Mouse (Mus musculus): ENCODE measurements around the gene Rims1.

Gene Rims1

DNA sequence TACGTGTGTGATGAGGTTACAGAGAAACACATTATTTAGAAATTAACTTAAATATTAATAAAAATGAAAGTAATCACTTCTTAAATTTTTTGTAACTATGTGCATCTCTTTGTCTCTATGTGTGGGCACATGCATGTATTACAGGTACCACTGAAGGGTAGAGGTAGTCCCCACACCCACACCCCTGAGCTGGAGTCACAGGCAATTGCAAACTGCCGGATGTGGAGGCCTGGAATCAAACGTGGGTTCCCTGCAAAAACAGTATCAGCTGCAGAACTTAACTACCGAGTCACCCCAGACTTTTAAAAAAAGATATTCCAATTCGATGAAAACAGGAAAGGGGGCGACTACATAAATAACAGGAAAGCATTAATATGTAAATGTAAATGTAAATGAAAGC, 428.7 kb downstream of the Rims1 start:
- no peak for DNase-seq (ENCODE audit: low read depth, low spot score)

DNA sequence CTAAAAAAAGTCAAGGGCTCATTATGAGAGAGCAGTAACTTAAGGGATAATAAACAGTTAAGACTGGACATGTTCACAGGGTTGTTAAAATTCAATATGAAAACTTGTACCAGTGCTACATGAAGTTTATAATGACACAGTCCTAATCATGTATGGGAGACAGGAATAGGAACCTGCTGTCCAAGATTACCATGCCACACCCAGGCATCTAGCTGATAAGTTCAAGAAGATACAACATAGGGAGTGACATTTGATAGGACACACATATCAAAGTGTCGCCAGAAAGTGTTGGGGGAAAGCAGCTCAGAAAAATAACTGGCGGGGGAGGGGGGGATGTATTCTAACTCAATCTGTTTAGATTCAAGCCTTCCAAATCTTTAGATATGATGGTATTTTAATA, 449.6 kb downstream of the Rims1 start:
- no peak for DNase-seq (ENCODE audit: low read depth, low spot score)

DNA sequence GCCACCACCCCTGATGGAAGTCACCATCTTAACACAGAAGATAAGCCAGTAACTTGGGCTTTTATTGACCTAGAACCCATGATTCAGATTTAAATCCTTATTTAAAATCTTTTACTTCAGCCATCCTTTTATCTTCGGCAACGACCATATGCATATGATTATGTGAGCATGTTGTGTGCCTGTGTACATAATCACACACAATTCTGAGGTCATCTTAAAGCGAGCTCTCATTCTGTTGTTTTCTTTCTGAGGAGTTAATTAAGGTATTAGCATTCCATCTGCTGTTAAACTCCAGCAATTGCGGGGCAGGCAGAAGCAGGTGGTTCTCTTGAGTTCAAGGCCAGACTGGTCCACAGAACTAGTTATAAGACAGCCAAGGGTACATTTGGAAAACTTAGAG, 452.1 kb downstream of the Rims1 start:
- no peak for DNase-seq (ENCODE audit: low read depth, low spot score)

DNA sequence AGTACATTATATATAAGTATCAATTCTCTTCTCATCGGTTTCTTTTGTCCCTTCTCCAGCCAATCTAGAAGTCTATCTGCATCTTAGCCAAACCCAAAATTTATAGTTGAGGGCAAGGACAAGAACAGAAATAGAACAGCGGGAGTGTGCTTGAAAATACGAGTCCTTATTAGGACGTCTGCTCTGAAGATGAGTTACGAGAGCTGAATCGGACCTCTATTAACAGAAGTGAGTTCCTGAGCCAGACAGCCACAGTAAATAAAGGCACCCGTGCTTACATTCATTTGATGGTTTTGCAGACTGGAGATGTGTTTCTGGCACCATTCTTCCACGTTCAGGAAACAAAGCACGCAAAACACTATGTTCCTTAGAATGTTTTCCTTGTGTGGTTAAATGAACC, 466.9 kb downstream of the Rims1 start:
- DNase-seq (ENCODE audit: low read depth, low spot score) = no peak

DNA sequence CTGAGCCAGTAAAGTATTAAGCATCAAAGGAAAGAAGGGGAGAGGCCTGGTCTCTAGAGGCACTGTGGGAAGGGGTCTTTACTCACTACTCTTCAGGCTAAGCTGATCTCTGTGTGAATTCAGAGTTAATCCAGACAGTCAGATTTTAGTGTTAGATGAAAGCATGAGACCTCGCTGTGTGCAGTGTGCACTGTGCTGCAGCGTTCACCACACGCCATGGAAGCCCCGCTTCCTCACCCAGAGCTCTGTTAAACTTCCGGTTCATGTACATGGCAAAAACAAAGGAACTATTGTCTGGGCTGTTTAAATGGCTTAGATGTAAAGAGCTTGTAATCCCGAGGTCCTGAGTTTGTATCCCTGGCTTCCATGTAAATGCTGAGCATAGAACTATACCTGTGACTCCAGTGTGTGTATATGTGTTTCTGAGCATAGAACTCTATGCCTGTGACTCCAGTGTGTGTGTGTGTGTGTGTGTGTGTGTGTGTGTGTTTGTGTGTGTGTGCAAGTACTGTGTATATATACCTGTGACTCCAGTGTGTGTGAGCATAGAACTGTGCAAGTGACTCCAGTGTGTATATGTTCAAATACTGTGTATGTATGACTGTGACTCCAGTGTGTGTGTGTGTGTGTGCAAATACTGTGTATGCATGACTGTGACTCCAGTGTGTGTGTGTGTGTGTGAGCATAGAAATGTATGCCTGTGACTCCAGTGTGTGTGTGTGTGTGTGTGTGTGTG, 484.7 kb downstream of the Rims1 start:
- DNase-seq (ENCODE audit: low read depth, low spot score) = no peak

DNA sequence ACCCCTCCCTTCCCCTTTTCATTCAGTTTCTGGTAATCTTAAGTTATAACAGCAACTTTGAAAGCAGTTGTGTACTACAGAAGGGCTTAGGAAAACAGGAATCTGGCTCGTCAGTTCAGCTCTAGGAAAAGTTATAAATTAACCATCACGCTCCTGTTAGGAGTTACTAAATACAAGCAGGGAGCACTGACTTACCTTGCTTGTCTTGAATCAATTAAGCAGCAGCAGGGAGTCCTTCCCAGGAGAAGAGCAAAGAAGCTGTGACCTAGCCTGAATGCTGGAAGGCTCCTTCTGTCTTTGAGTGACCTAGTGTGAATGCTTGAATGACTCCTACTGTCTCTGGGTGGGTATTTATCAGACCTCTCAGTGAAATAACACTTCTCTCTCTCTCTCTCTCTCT, 490.3 kb downstream of the Rims1 start:
- no peak for DNase-seq (ENCODE audit: low read depth, low spot score)

DNA sequence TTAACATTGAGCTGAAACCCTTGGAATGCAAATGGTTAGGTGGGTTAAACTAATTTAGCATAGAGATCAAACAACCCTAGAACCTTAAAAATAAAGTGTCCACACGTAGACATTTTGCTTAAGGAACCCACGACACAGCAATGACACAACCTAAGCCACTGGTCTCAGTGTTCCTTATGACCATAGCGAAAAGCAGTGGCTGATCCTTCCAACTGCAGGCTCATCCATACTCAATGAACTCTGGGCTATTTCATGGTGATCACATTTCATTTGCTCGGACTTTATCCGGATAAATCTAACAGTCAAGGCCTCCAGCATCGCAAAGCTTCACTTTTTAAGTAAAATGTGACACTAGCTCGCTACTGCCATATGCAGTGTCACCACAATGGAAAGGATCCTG, 494.3 kb downstream of the Rims1 start:
- no peak for DNase-seq (ENCODE audit: low read depth, low spot score)

DNA sequence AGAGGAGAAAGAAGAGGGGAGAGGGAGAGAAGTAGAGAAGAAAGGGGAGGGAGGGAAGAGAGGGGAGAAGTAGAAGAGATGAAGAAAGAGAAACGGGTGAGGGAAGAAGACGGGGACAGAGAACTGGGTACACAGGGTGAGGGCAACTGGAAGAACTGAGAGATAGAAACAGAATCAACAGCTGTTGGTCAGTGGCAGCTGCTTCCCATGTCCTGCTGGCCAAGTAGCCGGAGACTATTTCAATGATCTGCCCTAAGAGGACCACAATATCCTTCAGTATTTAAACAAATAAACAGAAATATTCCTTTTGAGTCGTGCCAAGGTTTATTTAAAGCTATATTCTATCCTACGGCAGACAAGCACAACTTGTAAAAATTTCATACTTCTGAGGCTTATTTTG, 499.3 kb downstream of the Rims1 start:
- no peak for DNase-seq (ENCODE audit: low read depth, low spot score)

DNA sequence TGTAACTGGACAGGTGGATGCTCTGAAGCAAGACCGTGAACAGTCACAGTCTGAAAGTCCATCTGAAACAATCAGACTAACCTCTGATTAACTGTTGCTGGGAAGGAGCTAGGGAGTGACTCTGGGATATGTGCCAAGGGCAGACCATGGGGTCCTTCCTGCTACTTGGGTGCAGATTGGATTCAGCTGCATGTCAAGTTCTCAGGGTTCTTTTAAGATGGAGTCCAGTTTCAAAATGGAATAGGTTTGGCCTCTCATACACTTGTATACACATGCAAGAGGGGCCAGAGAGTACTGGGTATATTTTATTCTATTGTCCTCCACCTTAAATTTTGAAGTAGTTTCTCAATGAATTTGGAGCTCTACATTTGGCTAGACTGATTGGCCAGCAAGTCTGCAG, 499.9 kb downstream of the Rims1 start:
- DNase-seq (ENCODE audit: low read depth, low spot score) = no peak

DNA sequence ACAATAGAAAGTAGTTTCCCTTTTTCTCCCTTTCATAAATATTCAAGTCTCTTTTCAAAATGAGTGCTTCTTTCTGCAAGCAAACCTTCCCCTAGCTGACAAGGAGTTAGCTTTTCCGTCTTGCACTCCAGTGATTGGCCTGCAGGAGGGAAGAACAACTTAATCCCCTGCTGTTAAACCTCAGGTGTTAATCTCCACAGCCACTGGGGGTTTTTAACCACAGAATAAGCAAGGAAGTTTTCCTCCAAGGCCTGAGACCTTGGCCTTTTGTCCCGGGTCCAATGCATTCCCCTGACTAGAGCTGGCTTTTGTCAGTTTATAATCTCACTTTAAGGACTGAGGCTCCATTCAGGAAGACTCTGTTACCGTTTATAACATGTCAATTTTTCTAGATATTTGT, 511.8 kb downstream of the Rims1 start:
- DNase-seq (ENCODE audit: low read depth, low spot score) = no peak

DNA sequence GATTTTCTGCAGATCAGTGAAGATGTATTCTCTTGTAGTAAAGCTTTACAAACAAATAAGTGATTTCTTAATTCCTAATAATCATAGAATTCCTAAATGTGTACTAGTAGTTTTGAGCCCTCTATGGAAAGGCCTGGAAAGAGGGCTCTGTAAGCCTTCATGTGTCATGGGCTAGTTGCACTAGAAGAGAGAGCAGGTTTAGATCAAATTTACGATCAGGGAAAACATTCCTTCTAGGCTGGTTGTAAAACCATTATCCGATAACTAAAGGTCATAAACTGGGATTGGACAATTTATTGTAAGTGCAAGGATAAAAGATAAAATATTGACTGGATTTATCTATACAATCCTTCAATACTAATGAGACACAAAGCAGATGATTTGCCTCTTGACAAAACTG, 512.5 kb downstream of the Rims1 start:
- DNase-seq (ENCODE audit: low read depth, low spot score) = no peak

DNA sequence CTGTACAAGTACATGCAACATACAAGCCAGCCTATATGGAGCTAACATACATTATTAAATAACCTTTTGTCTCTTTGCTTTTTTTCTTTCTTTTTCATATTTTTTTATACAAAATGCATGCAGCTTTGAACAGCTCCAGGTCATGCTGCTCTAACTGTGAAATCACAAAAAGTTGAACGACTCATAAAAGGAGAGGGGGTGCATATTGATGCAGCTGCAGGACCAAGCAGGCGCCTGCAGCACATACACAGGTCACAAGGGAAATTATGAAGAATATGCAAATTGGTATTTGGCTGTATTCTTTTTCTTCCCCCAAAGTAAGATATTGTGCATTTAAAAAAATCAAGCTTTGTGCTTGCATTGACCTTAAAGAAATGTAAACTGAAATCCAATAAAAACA, 519.0 kb downstream of the Rims1 start:
- DNase-seq (ENCODE audit: low read depth, low spot score) = no peak

DNA sequence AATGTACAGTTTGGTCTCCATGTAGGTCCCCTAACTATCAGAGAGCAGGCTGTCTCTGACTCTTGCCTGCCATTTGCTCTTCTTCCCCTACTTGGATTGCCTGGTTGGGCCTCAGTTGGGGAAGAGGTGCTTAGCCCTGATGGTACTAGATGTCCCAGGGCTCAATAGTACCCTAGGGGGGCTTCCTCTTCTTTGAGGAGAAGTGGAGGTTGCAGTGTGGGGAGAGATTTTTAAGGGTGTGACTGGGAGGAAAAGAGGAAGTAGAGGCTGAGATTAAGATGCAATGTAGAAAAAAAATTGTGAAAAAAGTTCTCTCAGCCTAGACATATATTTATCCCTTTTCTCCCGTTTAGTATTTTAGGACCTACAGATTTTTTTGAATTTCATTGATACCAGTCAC, 525.8 kb downstream of the Rims1 start:
- no peak for DNase-seq (ENCODE audit: low read depth, low spot score)

DNA sequence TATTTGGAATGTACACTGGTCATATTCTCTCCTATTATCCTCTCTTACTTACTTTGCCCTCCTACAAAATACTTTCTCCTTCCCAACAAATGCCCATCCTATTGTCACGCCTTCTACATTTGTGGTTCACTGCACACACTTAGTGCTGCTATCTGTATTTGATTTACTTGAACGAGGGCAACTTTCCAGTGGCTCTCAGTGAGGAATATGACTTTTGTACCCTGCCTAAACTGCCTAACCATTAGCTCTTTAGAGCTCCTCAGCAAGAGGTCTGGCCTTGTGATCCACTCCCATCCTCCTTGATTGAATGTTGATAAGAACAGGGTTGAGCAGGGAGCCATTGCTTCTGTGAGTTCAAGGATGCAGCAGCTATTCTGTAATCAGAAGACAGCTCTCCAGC, 531.7 kb downstream of the Rims1 start:
- no peak for DNase-seq (ENCODE audit: low read depth, low spot score)

DNA sequence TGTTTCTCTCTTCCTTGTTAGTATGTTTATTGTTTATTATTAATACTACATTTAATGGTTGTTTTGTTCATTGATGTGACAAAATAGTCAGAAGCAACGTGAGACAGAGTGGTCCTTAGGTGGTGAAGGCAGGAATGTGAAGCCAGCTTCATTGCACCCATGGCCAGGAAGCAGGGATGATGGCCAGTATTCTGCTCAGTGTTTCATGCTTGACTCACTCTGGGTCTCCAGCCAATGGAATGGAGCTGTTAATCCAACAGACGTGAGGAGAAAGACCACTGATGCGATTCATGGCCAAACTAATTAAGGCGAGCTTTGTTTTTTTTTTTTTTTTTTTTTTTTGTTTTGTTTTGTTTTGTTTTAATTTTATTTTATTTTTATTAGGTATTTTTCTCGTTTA, 535.7 kb downstream of the Rims1 start:
- DNase-seq (ENCODE audit: low read depth, low spot score) = no peak

DNA sequence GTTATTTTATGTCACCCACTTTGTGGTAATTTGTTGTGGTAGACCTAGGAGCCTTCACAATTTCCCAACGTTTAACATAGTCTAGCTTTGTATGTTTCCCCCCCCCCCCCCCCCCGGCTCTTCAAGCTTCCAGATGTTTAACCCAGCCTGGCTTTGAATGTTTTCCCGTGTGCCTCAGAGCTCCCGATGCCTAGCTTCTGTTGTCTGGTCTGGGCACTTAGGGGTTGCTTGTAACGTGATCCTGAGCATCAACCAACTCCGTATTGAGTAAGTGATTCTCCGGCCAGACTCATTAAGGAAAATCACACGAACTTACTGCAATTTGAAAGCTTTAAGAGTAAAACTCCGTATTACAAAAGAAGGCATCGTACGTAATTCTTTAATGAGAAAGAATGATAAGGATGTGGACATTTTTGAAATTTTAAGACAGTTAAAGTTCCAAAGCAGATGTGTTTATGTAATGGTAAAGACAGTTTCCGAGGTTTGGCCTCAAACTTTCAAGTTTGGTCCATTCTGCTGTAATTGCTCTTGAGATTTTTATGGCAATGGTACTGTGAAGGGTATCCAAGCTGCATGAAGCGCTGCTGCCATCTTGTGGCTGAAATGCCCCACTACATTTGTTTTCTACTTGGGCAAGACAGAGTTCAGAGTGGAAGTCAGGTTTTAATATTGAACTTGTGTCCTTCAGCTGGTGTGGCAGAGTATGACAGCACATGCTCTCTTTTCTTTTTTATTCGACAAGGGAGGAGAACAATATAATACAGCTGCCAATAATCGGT, 537.0 kb downstream of the Rims1 start:
- peak; percentile 47 for DNase-seq (ENCODE audit: low read depth, low spot score)

DNA sequence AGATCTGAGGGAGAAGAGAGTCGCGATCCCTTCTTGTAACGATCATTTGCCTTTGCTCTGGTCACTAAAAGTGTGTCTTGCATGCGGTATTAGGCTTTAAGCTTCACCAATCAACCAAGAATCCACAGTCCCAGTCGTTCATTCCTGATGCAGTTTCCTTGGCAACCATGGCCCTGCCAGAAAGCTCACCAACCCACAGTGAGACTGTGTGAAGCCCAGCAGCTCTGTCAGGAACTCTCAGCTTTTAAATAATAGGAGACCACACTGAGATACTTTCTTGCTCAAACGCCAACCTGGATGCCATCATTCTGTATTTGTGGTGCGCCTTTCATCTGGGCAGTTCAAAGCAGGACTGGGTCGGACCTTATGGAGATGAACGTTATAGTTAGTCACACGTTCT, 539.3 kb downstream of the Rims1 start:
- DNase-seq (ENCODE audit: low read depth, low spot score) = no peak

DNA sequence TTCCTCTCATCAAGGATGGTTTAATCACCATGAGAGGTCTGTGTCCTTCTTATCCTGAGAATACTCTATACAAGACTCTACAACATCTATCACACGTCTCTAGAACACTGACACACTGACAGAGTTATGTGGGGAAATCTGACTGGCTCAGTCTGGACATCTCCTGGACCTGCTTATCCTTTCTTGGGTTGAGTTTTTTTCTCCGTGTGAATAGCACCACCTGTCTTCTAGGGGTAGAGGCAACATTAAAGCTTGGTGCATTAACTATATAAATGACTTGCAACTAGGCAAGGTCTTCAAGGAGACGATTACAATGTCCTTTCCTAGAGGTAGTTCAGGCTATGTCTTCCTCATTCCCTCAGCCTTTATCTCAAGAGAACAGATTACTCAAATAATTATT, 540.3 kb downstream of the Rims1 start:
- DNase-seq (ENCODE audit: low read depth, low spot score) = no peak

DNA sequence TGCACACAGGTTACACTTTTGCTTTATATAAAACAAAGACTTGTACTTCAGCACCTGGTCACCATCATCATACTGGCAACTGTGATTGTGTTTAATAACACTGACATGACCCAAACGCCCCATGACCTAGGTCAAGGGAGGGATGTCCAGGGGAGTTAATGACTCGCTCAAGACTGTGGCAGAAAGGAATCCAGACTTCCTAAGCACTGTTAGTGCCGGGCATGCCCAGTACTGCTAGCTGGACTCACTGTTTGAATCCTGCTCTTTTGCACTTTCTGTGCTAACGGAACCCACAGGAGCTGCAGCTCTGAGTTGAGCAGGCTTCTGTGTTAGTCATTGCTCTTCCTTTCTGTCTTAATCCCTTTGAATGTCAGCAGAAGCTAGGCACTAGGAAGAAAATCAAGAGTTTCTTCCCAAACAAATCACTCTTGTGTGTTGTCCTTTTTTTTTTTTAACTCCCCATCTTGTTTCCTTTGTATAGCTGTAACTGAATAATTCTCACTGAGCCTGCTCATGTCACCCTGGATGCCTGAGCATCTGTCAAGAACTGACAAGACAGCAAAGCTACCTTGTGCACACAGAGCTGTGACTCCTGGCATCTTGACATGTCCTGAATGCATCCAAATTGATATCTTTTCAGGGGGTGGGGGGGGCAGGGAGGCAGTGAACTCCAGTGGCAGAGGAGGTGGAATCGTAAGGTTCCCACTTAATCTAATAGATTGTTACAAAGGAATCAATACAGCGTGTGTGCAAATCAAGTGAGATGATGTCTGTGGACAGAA, 543.4 kb downstream of the Rims1 start:
- no peak for DNase-seq (ENCODE audit: low read depth, low spot score)

DNA sequence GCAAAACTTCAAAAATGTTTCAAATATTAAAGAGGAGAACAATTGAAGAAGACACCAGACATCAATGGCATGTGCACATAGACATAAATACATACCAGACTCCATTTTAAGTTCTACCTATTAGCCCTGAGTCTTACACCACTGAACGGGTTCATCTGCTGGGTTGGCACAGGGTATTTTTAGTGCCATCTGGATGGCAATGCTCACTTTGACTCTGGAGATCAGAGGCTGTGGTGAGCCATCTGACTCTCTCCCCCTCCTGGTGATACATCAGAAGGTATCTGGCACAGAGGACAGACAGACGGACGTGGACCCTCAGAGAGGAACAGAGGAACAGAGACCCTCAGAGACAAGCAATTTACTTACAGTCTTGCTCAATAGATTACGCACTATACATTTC, 544.1 kb downstream of the Rims1 start:
- DNase-seq (ENCODE audit: low read depth, low spot score) = no peak

DNA sequence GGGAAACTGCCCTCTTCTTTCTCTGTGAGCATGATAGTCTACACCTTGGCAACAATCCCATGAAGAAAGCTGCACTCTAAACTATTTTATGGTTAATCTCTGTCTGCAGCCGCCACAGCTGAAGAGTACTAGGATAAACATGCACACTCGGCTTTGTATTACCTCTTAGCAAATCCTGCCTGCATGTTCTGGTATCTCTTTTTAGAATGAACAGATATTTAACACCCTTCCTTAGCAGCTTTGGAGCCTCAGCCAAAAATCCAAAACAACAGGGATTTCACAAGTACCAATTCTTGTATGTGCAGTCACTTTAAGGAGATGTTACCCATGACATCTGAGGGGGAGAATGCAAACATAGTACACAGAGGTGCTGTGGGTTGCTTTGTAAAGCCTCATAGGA, 545.5 kb downstream of the Rims1 start:
- no peak for DNase-seq (ENCODE audit: low read depth, low spot score)

DNA sequence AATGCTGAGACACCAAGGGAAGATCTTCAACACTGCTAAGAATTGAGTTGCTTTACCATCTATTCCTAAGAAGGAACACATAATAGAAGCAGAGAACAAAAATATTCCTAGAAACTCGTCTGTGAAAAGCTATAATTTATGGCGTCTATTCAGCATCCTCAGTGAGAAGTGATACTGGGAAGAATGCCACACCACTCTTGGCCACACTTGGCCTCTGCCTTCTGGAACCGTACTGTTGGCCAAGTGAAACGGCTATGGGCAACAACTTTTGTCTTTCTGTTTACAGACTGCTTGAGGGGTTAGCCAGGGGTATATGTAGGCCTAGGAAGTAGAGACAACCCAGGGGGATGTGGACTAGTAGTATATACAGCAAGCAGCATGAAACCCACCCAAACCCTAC, 547.4 kb downstream of the Rims1 start:
- no peak for DNase-seq (ENCODE audit: low read depth, low spot score)

DNA sequence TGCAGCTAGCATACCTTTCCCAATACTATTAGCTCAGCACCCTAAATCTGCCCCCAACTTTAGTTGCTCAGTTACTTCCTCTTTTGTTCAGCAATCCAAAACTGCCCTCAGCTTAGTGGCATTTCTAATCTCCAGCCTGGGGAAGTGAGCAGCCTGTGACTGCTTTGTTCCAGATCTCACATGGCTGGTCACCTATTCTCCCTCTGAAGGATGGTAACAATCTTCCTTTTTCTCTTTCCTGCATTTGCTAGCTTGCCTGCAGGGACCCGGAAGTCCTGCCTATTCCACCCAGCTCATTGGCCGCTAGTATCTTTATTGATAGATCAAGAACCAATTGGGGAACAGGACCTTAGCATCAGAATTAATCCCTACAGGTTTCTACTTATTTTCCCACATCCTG, 551.5 kb downstream of the Rims1 start:
- DNase-seq (ENCODE audit: low read depth, low spot score) = no peak

Measured in skeletal muscle tissue, adult 2 months (tissue).